Mouse (Mus musculus): ENCODE data around the gene Nup62cl.

DNA sequence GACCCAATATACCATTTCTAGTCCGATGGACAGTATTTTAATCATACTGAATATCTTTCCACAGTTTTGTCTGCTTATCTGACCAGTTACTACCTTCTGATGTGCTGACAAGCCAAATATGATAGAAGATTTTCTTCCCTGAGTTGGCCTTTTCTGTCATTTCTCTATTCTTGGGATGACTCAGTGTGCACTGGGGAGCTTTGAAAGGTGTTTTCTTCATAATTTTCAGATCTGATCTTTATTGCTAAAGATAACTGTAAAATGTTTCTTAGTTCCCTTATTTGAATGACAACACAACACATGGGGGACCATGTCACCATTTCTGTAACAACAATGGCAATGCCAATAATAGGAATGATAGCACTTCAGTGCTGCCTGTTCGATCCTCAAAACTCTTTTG is 20.0 kb upstream of the Nup62cl start:
- no peak for TF ChIP-seq POLR2A (IDR thresholded peaks at IDR 0.05; ENCODE audit: borderline replicate concordance, extremely low read depth, low read depth, low read length)
- no peak for TF ChIP-seq CTCF (IDR thresholded peaks at IDR 0.05; ENCODE audit: insufficient read depth, low read length)
